Mouse (Mus musculus) ES-E14 (cell line): ENCODE results near the gene Nod1. TPM values are rescaled to one million over a fixed set of nuclear protein-coding genes. Genes with fewer than 3 reads are reported as not detected.

Experiments used
- DNase-seq: peaks from one replicate; pipeline ENCODE4 v3.0.0-alpha.2; 2013; ENCODE audit warnings: low read depth, low spot score
- H3K27ac ChIP-seq: 2 replicates; pipeline ENCODE4 v1.5.1; 2012; ENCODE audit warnings: low read depth, mild to moderate bottlenecking, low read length, moderate library complexity, mixed read lengths; ENCODE audit not compliant: poor library complexity, insufficient read depth, severe bottlenecking
- H3K36me3 ChIP-seq: 2 replicates; pipeline ENCODE4 v1.6.1; 2012; ENCODE audit warnings: mild to moderate bottlenecking, low read length, moderate library complexity, mixed read lengths; ENCODE audit not compliant: control insufficient read depth, poor library complexity, insufficient read depth, severe bottlenecking
- H3K4me1 ChIP-seq, 2 experiments: fragments of 150-350 bp in 1 of 2; sonication (generic) in 1 of 2; 2 replicates each; pipeline ENCODE4 v1.6.1; 2012; ENCODE audit warnings: low read length in 2 of 2, mild to moderate bottlenecking in 1 of 2, mixed read lengths in 1 of 2; ENCODE audit not compliant: control insufficient read depth in 2 of 2, insufficient read depth in 2 of 2, poor library complexity in 1 of 2
- H3K4me3 ChIP-seq, 2 experiments: fragments of 150-350 bp in 1 of 2; sonication (generic) in 1 of 2; 2 replicates each; pipeline ENCODE4 v1.5.1; 2012; ENCODE audit warnings: low read length in 2 of 2, low read depth in 1 of 2, mild to moderate bottlenecking in 1 of 2, mixed read lengths in 1 of 2; ENCODE audit not compliant: insufficient read depth in 1 of 2, poor library complexity in 1 of 2, severe bottlenecking in 1 of 2
- H3K9ac ChIP-seq: 2 replicates; pipeline ENCODE4 v1.6.1; 2012; ENCODE audit warnings: low read depth, mild to moderate bottlenecking, low read length, mixed read lengths; ENCODE audit not compliant: poor library complexity, insufficient read depth, severe bottlenecking
- H3K9me3 ChIP-seq: fragments of 150-350 bp; sonication (generic); 2 replicates; pipeline ENCODE4 v1.6.1; 2012; ENCODE audit warnings: low read depth, mild to moderate bottlenecking, low read length; ENCODE audit not compliant: control insufficient read depth, insufficient read depth
- CHD2 ChIP-seq: IDR thresholded peaks from 2 replicates; pipeline ENCODE4 v1.6.1; 2014; ENCODE audit warnings: mild to moderate bottlenecking, low read depth, low read length, inconsistent platforms
- HCFC1 ChIP-seq: IDR thresholded peaks from 2 replicates; pipeline ENCODE4 v1.6.1; 2012; ENCODE audit warnings: low read length, inconsistent platforms, borderline replicate concordance; ENCODE audit not compliant: insufficient read depth
- MAFK ChIP-seq: IDR thresholded peaks from 2 replicates; pipeline ENCODE4 v1.6.1; 2014; ENCODE audit warnings: mild to moderate bottlenecking, low read depth, low read length, inconsistent platforms; ENCODE audit not compliant: insufficient read depth
- ZC3H11A ChIP-seq: IDR thresholded peaks from 2 replicates; pipeline ENCODE4 v1.6.1; 2012; ENCODE audit warnings: low read depth, mild to moderate bottlenecking, inconsistent platforms, low read length, borderline replicate concordance
- ZNF384 ChIP-seq: IDR thresholded peaks from 2 replicates; pipeline ENCODE4 v1.6.1; 2012; ENCODE audit warnings: low read depth, low read length, inconsistent platforms
- in situ Hi-C, 2 experiments: fragments of 600-800 bp; cut with MboI; formaldehyde crosslinking; loops; one replicate each; pipeline ENCODE4 v1.15.1; 2025; ENCODE audit warnings: low sequenced_read_pairs in 2 of 2, inconsistent platforms in 1 of 2; ENCODE audit not compliant: unreplicated experiment in 2 of 2
- total RNA-seq: library from RNA; depleted of rRNA; stranded (reverse); fragments of 300-350 nt; gene quantifications from 2 replicates; pipeline ENCODE4 v1.2.3, GENCODE M21; 2012

Nod1 gene
- total RNA-seq, 1 experiment: 1.3 TPM

GRCm38 (mm10) chr6:54991189-54991588, 18.8 kb upstream of the Nod1 start:
- Histone ChIP-seq H3K4me3 (no peak overlapping the region), H3K4me1 (no peaks in the 10 kb centered on the region; a peak in 2 of 4 replicates), H3K9ac (no peak overlapping the region), H3K36me3 (peaks cover 2% of the 10 kb centered on the region), H3K9me3 (no peaks in the 10 kb centered on the region), H3K27ac (no peak overlapping the region)
- no peak for TF ChIP-seq HCFC1
- in situ Hi-C loops: no loop called here
- DNase-seq: no peak

- Histone ChIP-seq H3K4me3 (no peak overlapping the region), H3K36me3 (peaks cover 7% of the 10 kb centered on the region), H3K9me3 (no peaks in the 10 kb centered on the region), H3K4me1 (no peaks in the 10 kb centered on the region; a peak in 2 of 4 replicates), H3K9ac (no peak overlapping the region), H3K27ac (no peak overlapping the region)
- in situ Hi-C loops: no loop called here
- no peak for TF ChIP-seq ZC3H11A
- no peak for TF ChIP-seq ZNF384
- no peak for TF ChIP-seq CHD2
- no peak for TF ChIP-seq MAFK
- TF ChIP-seq HCFC1: no peak
- DNase-seq: no peak
These were observed 15.7 kb upstream of the Nod1 start for GRCm38 (mm10) chr6:54988141-54988540.

GRCm38 (mm10) chr6:54984096-54984495, 11.7 kb upstream of the Nod1 start:
- H3K4me3 ChIP-seq: no peak overlapping the region
- no peak overlapping the region for H3K27ac ChIP-seq
- no peak for TF ChIP-seq MAFK
- H3K9ac ChIP-seq: no peak overlapping the region
- in situ Hi-C loops: no loop called here
- H3K4me1 ChIP-seq: no peaks in the 10 kb centered on the region
- peaks cover 7% of the 10 kb centered on the region for H3K36me3 ChIP-seq
- no peak for DNase-seq
- no peaks in the 10 kb centered on the region for H3K9me3 ChIP-seq

GRCm38 (mm10) chr6:54983526-54984050, 11.2 kb upstream of the Nod1 start:
- TF ChIP-seq ZNF384 (no peak), ZC3H11A (no peak), CHD2 (no peak), MAFK (no peak), HCFC1 (no peak)
- H3K27ac ChIP-seq: no peak overlapping the region
- no peaks in the 10 kb centered on the region for H3K4me1 ChIP-seq
- in situ Hi-C loops: no loop called here
- H3K4me3 ChIP-seq: no peak overlapping the region
- H3K36me3 ChIP-seq: peaks cover 7% of the 10 kb centered on the region
- DNase-seq: no peak
- no peaks in the 10 kb centered on the region for H3K9me3 ChIP-seq
- no peak overlapping the region for H3K9ac ChIP-seq

GRCm38 (mm10) chr6:54979426-54979825, 7.0 kb upstream of the Nod1 start:
- Histone ChIP-seq H3K4me1 (no peaks in the 10 kb centered on the region), H3K9me3 (no peaks in the 10 kb centered on the region), H3K36me3 (no peaks in the 10 kb centered on the region), H3K9ac (no peak overlapping the region), H3K27ac (no peak overlapping the region), H3K4me3 (no peak overlapping the region)
- in situ Hi-C loops: no loop called here
- no peak for DNase-seq
- TF ChIP-seq CHD2: no peak
- TF ChIP-seq ZC3H11A: no peak
- TF ChIP-seq MAFK: no peak
- no peak for TF ChIP-seq ZNF384
